Mouse (Mus musculus): Measurements from ENCODE around the gene Plb1.

- no peak for TF ChIP-seq CTCF (IDR thresholded peaks at IDR 0.05; ENCODE audit: low read depth)
- TF ChIP-seq EP300 (IDR thresholded peaks at IDR 0.05; ENCODE audit: low read depth), result no peak
Measured at GRCm38 (mm10) chr5:32340246-32340645, 107.7 kb downstream of the Plb1 start.

Measured in liver, postnatal 0 days (tissue).